Mouse (Mus musculus) liver, adult 2 months (tissue): Measurements from ENCODE around the gene Gcnt7.

Experiments used
- CTCF ChIP-seq: fragments of 200-500 bp; IDR thresholded peaks from 2 replicates; pipeline ENCODE4 v1.5.1; 2011; ENCODE audit warnings: low read depth, low read length, control low read depth
- POLR2A ChIP-seq: fragments of 200-500 bp; IDR thresholded peaks from 2 replicates; pipeline ENCODE4 v1.6.1; 2011; ENCODE audit warnings: low read length, control low read depth; ENCODE audit not compliant: insufficient read depth; ENCODE audit errors: extremely low read depth

GRCm38 (mm10) chr2:172501341-172501740 lies 42.9 kb upstream of the Gcnt7 start:
- TF ChIP-seq POLR2A (no peak), CTCF (peak; percentile 73; the same call in 1 of the 2 replicates)
